Mouse (Mus musculus): ENCODE results near the gene Desi1. TPM values are rescaled to one million over a fixed set of nuclear protein-coding genes. Genes with fewer than 3 reads are reported as not detected.

Gene Desi1
- polyA plus RNA-seq (2017; shearing (Covaris generic)) = 16.0 TPM

DNA sequence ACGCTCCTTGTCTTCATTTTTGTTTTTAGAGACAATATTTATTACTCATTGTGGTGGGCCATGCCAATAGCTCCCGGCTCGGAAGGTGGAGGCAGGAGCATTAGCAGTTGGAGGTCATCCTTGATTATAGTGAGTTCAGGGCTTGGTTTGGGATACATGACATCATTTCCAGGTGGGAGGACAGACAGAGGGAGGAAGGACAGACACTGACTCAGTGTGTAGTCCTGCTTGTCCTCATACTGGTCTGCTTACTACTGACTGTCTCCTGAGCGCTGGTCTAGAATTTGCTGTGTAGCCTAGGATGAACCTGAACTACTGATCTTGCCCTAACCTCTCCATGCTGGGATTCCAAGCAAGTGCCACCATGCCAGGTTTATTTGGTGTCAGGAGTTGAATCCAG lies at the start of gene Desi1:
Gene Desi1, minus strand, starts transcription at position 101 of the 400 bp plus-strand sequence.

DNA sequence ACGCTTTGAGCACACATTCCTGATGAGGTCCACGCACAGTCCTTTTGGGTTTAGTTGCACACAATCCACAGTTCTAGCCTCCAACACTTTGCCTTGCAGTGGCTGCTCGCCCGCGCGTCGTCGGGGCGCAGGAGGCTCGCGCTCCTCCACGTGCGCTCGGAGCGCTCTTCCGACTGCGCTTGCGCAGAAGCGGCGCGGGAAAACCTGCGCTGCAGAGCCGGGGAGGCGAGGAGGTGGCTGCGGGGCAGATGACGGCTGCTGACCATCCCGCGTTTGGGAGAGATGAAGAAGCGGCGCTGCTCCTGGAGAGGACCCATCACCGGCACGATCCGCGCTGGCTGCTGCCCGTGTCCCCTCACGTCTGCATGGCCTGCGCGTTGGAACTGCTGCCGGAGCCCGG lies 36.2 kb upstream of the Desi1 start, which contains the start of gene Mei1:
Gene Mei1, plus strand, starts transcription at position 99 of the 400 bp plus-strand sequence.

DNA sequence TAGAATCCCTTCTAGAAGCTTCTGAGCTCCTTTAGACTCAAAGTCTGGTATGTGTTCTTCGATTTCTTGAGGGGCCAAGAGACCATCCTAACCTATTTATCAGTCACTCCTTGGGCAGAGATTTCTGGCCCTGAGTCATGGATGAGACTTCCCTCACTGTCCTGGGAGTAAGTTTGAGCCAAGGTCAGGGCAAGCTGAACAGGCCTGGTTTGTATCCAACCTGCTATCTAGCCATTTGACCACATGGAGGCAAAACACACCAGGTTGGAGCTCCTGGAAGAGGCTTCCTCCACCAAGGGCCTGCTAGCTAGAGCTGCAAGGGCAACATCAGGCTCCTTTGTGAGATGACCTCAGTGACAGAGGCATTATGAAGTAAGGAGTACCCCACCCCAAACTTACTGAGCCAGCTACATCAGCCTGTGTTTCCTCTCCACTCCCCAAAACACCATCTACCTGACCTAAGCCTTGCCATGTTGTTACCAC lies 25.1 kb upstream of the Desi1 start, which contains the start of gene 4930407I10Rik:
Gene 4930407I10Rik, plus strand, starts transcription at position 433 of the 483 bp plus-strand sequence.

GRCm38 (mm10) chr15:82047080-82047883 lies 13.6 kb upstream of the Desi1 start, which contains the start of gene Snu13:
Snu13 (minus strand) TSS chr15:82047598.

GRCm38 (mm10) chr15:81987646-81988045 lies 46.0 kb downstream of the Desi1 start, which contains the start of gene Xrcc6:
Xrcc6 (plus strand) TSS chr15:81987835.

GRCm38 (mm10) chr15:81980321-81980720 lies 53.3 kb downstream of the Desi1 start, which contains the start of gene 1700029P11Rik:
1700029P11Rik (plus strand) TSS chr15:81980540.

GRCm38 (mm10) chr15:81960171-81961077 lies 73.2 kb downstream of the Desi1 start, which contains the start of gene Pmm1:
Pmm1 (minus strand) TSS chr15:81960930.

Other genes with a start within 250 kb of the Desi1 start
- gene Tef, start 231.4 kb downstream of the Desi1 start, polyA plus RNA-seq (2017; shearing (Covaris generic)) = 18.8 TPM
- 81.1 TPM for gene Tob2, start 175.1 kb downstream of the Desi1 start, polyA plus RNA-seq (2017; shearing (Covaris generic))
- gene Phf5a, start 162.0 kb downstream of the Desi1 start, polyA plus RNA-seq (2017; shearing (Covaris generic)) = 108 TPM
- gene Aco2, start 161.6 kb downstream of the Desi1 start, polyA plus RNA-seq (2017; shearing (Covaris generic)) = 149 TPM
- gene Polr3h, start 107.6 kb downstream of the Desi1 start, polyA plus RNA-seq (2017; shearing (Covaris generic)) = 51.9 TPM
- gene Csdc2, start 97.1 kb downstream of the Desi1 start, polyA plus RNA-seq (2017; shearing (Covaris generic)) = not detected
- gene Pmm1, start 72.9 kb downstream of the Desi1 start, polyA plus RNA-seq (2017; shearing (Covaris generic)) = 13.2 TPM
- gene 1700029P11Rik, start 53.3 kb downstream of the Desi1 start, polyA plus RNA-seq (2017; shearing (Covaris generic)) = not detected
- gene Xrcc6, start 46.0 kb downstream of the Desi1 start, polyA plus RNA-seq (2017; shearing (Covaris generic)) = 79.4 TPM
- 183 TPM for gene Snu13, start 13.7 kb upstream of the Desi1 start, polyA plus RNA-seq (2017; shearing (Covaris generic))
- not detected for gene 4930407I10Rik, start 25.3 kb upstream of the Desi1 start, polyA plus RNA-seq (2017; shearing (Covaris generic))
- gene Mei1, start 36.1 kb upstream of the Desi1 start, polyA plus RNA-seq (2017; shearing (Covaris generic)) = 0.11 TPM
- gene Ccdc134, start 94.1 kb upstream of the Desi1 start, polyA plus RNA-seq (2017; shearing (Covaris generic)) = 32.0 TPM
- 187 TPM for gene Srebf2, start 113.3 kb upstream of the Desi1 start, polyA plus RNA-seq (2017; shearing (Covaris generic))
- not detected for gene Shisa8, start 179.0 kb upstream of the Desi1 start, polyA plus RNA-seq (2017; shearing (Covaris generic))
- 2.0 TPM for gene Tnfrsf13c, start 190.5 kb upstream of the Desi1 start, polyA plus RNA-seq (2017; shearing (Covaris generic))
- gene Cenpm, start 210.9 kb upstream of the Desi1 start, polyA plus RNA-seq (2017; shearing (Covaris generic)) = 7.9 TPM
- gene 1500009C09Rik, start 218.5 kb upstream of the Desi1 start, polyA plus RNA-seq (2017; shearing (Covaris generic)) = not detected
- gene Sept3, start 241.0 kb upstream of the Desi1 start, polyA plus RNA-seq (2017; shearing (Covaris generic)) = not detected